Mouse (Mus musculus) cortical plate, adult 2 months (tissue): ENCODE measurements around the gene Hist1h4m.
"Not testable (repeated sequence)": the region's sequence is repeated elsewhere in the genome, so short reads cannot be mapped to it uniquely, and the experiment has no call there.

Source experiments
- CTCF ChIP-seq: fragments of 200-500 bp; IDR thresholded peaks from 2 replicates; pipeline ENCODE4 v1.5.1; 2011; ENCODE audit warnings: mild to moderate bottlenecking, control low read depth, low read length; ENCODE audit not compliant: insufficient read depth; ENCODE audit errors: extremely low read depth
- POLR2A ChIP-seq: fragments of 200-500 bp; IDR thresholded peaks from 2 replicates; pipeline ENCODE4 v1.6.1; 2011; ENCODE audit warnings: mild to moderate bottlenecking, low read length, control low read depth; ENCODE audit not compliant: insufficient read depth; ENCODE audit errors: extremely low read depth

GRCm38 (mm10) chr13:21811074-21811473 is 472 bp upstream of the Hist1h4m start:
- not testable (repeated sequence) for TF ChIP-seq POLR2A, CTCF
